Mouse (Mus musculus): ENCODE data around the gene Pparg. TPM values are rescaled to one million over a fixed set of nuclear protein-coding genes. Genes with fewer than 3 reads are reported as not detected.

The Pparg gene
- polyA plus RNA-seq, 1 experiment = not detected

DNA sequence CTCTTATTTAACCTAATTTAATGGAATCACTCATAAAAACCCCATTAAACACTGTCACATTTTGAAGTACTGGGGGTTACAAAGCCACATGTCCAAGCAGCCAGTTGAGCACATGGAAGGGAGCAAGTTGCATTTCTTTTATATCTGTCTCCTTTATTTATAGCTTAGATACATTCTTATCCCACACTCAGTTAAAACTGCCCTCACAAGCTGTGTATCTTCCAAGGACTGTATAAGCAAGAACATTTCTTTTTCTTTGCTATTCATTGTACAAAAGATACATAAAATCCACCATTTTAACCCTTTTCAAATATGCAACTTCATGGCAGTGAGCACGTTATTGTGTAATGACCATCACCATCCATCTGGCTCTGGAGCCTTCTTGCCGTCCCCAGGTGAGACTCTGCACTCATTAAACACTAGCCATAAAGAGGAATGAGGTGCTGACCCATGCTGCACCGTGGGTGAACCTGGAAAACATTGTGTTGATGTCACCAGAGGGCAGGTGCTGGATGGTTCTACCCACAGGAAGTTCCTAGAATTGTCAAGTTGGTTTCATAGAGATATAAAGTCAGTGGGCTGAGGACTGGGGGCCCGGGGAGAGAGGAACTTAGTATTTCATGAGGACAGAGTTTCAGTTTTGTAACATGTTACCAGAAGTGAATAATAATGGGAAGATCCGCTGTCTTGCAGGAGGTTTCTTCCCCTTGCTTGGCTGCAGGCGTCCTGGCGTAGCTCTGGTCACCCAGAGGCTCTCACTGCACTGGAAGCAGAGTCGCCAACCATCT lies 39.6 kb upstream of the Pparg start:
- peak overlapping the region; percentile 86 for H3K27ac ChIP-seq (ENCODE audit: insufficient read depth, low read depth, low read length)
- WGBS = 87% methylated on average over 8 of the region's 8 CpGs
- H3K4me3 ChIP-seq (ENCODE audit: insufficient read depth, low read depth, low read length) = no peak overlapping the region
- TF ChIP-seq POLR2A (IDR thresholded peaks at IDR 0.05; ENCODE audit: insufficient read depth, low read depth, low read length) (no peak), CTCF (IDR thresholded peaks at IDR 0.05; ENCODE audit: insufficient read depth, low read depth, low read length) (no peak)
- H3K4me1 ChIP-seq (ENCODE audit: control insufficient read depth, insufficient read depth, low read length) = peaks cover 9% of the 10 kb centered on the region

DNA sequence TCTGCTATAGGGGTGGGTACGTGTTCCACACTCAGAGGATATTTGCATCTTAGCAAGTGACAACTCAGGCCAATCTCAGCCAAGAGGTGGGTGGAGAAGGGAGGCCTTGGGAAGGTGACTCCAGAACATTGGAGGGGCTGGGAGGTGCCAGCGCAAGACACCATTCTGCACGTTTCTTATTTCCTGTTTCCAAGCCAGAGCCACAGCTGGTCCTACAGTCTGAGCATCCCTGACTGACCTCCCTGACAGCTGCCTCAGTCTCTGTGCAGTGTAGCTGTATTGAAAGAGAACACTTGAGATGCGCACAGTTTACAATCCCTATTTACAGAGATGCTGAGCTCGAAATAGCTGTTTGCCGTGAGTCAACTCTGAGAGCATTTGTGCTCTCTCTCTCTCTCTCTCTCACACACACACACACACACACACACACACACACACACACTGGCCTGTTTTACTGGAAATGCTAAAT lies 38.8 kb upstream of the Pparg start:
- no peak overlapping the region for H3K4me3 ChIP-seq (ENCODE audit: insufficient read depth, low read depth, low read length)
- peak overlapping the region; percentile 86 for H3K27ac ChIP-seq (ENCODE audit: insufficient read depth, low read depth, low read length)
- TF ChIP-seq CTCF (IDR thresholded peaks at IDR 0.05; ENCODE audit: insufficient read depth, low read depth, low read length) (no peak), POLR2A (IDR thresholded peaks at IDR 0.05; ENCODE audit: insufficient read depth, low read depth, low read length) (no peak)
- H3K4me1 ChIP-seq (ENCODE audit: control insufficient read depth, insufficient read depth, low read length) = peaks cover 9% of the 10 kb centered on the region
- 31% methylated on average over 6 of the region's 6 CpGs for WGBS

DNA sequence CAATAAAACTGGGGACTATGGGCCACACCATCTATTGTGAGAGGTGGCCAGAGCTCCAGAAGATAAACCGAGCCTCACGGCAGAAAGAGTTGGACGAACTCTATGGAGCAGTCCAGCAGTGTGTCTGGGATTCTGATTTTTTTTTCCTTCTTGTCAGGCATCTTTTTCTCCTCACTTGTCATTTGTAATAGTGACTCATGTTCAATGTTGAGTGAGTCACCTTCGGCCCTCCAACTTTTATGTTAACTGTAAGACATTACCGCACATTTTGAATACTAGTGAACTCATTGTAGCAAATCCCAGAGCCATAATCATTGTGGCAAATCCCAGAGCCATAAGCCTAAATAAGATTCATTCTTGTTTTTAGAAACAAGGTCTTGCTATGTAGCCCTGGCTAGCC lies 37.8 kb upstream of the Pparg start:
- no peak for TF ChIP-seq CTCF (IDR thresholded peaks at IDR 0.05; ENCODE audit: insufficient read depth, low read depth, low read length)
- TF ChIP-seq POLR2A (IDR thresholded peaks at IDR 0.05; ENCODE audit: insufficient read depth, low read depth, low read length) = no peak
- no peak overlapping the region for H3K4me3 ChIP-seq (ENCODE audit: insufficient read depth, low read depth, low read length)
- 91% methylated on average over 5 of the region's 5 CpGs for WGBS
- peaks cover 9% of the 10 kb centered on the region for H3K4me1 ChIP-seq (ENCODE audit: control insufficient read depth, insufficient read depth, low read length)
- peak overlapping the region; percentile 86 for H3K27ac ChIP-seq (ENCODE audit: insufficient read depth, low read depth, low read length)

DNA sequence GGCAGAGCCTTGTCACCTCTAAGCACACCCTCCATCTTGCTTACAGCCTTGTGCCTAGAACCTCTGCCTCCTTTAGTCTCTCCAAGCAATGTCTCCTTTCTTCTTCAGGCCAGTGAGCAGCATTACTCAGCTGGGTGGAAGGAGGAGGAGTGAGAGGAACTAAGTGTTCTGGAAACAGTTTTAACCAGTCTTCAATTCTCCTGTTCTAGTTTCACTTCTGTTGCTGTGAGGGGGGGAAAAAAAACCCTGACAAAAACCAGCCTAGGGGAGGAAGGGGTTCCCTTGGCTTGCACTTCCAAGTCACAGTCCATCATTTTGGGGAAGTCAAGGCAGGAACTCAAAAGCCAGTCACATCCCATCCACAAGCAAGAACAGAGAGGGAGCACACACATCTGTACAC lies 29.8 kb upstream of the Pparg start:
- TF ChIP-seq CTCF (IDR thresholded peaks at IDR 0.05; ENCODE audit: insufficient read depth, low read depth, low read length) (no peak), POLR2A (IDR thresholded peaks at IDR 0.05; ENCODE audit: insufficient read depth, low read depth, low read length) (no peak)
- H3K4me3 ChIP-seq (ENCODE audit: insufficient read depth, low read depth, low read length) = no peak overlapping the region
- H3K27ac ChIP-seq (ENCODE audit: insufficient read depth, low read depth, low read length) = no peak overlapping the region
- H3K4me1 ChIP-seq (ENCODE audit: control insufficient read depth, insufficient read depth, low read length) = peaks cover 8% of the 10 kb centered on the region; the same call in 1 of the 2 replicates

DNA sequence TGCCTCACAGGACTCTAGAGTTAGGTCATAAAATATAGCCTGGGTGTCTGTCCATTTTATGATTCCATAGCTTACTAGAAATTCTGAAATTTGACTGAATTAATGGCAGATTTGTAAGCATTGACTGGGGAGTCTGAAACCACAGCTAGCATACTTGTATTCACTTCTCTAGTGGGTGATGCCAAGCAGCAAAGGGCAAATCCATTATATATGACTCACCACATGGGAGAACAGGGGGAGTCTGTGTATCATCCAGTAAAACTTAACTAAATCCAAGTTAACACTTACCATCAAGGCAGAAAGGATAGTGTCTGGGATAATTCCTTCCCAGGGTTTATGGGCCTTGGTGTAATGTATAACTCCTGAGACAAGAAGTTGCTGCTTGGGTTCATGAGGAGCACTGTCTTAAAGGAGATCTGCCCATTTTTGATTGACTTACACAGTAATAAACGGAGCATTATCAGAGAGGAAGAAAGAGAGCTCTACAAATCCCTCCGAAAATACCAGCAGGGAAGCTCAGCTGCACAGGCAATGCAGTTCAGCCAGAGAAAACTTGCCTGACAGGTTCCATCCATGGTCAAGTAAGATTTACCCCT lies 27.6 kb upstream of the Pparg start:
- peak overlapping the region; percentile 88 for H3K27ac ChIP-seq (ENCODE audit: insufficient read depth, low read depth, low read length)
- peaks cover 8% of the 10 kb centered on the region; the same call in 1 of the 2 replicates for H3K4me1 ChIP-seq (ENCODE audit: control insufficient read depth, insufficient read depth, low read length)
- TF ChIP-seq CTCF (IDR thresholded peaks at IDR 0.05; ENCODE audit: insufficient read depth, low read depth, low read length) = no peak
- no peak for TF ChIP-seq POLR2A (IDR thresholded peaks at IDR 0.05; ENCODE audit: insufficient read depth, low read depth, low read length)
- WGBS = 38% methylated on average over 2 of the region's 2 CpGs
- no peak overlapping the region for H3K4me3 ChIP-seq (ENCODE audit: insufficient read depth, low read depth, low read length)

DNA sequence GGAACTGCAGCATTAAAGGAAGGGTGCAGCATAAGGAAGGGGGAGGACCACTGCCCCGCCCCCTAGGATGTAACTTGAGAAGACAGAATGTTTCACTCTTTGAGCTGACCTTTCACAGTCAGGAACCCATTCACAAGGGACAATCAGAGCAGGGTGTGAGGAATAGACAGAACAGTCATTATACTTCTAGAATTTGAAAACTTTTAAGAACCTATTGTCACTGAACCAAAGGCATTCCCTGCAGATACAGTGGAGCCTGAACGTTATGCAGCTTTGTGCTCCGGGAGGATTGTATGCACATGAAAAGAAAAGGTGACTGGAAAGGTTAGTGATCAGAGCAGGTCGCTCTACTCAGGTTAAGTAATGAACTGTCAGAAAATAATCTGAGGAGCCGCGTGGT lies 25.2 kb upstream of the Pparg start:
- TF ChIP-seq CTCF (IDR thresholded peaks at IDR 0.05; ENCODE audit: insufficient read depth, low read depth, low read length) = no peak
- TF ChIP-seq POLR2A (IDR thresholded peaks at IDR 0.05; ENCODE audit: insufficient read depth, low read depth, low read length) = no peak
- H3K4me1 ChIP-seq (ENCODE audit: control insufficient read depth, insufficient read depth, low read length) = peaks cover 8% of the 10 kb centered on the region; the same call in 1 of the 2 replicates
- WGBS = 71% methylated on average over 6 of the region's 6 CpGs
- H3K27ac ChIP-seq (ENCODE audit: insufficient read depth, low read depth, low read length) = no peak overlapping the region
- H3K4me3 ChIP-seq (ENCODE audit: insufficient read depth, low read depth, low read length) = no peak overlapping the region

DNA sequence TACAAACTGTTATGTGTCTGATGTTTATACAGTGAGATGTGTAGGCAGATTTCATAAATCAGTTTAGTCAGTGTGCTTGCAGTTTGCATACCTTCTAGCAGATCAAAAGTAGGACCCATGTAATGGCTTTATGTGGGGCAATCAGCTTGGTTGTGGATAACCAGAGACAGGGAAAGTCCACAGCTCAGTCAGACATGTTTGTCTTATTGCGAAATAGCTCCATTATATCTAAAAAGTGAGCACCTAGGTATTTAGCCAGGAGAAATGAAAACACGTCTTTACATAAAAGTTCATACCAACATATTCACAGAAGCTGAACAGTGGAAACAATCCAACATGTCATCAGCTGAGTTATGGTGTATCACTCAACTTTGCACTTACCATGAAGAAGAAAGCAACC lies 20.7 kb upstream of the Pparg start:
- TF ChIP-seq CTCF (IDR thresholded peaks at IDR 0.05; ENCODE audit: insufficient read depth, low read depth, low read length) = no peak
- no peak for TF ChIP-seq POLR2A (IDR thresholded peaks at IDR 0.05; ENCODE audit: insufficient read depth, low read depth, low read length)
- no peak overlapping the region for H3K4me3 ChIP-seq (ENCODE audit: insufficient read depth, low read depth, low read length)
- 95% methylated on average over 2 of the region's 2 CpGs for WGBS
- no peak overlapping the region for H3K27ac ChIP-seq (ENCODE audit: insufficient read depth, low read depth, low read length)
- H3K4me1 ChIP-seq (ENCODE audit: control insufficient read depth, insufficient read depth, low read length) = no peaks in the 10 kb centered on the region

DNA sequence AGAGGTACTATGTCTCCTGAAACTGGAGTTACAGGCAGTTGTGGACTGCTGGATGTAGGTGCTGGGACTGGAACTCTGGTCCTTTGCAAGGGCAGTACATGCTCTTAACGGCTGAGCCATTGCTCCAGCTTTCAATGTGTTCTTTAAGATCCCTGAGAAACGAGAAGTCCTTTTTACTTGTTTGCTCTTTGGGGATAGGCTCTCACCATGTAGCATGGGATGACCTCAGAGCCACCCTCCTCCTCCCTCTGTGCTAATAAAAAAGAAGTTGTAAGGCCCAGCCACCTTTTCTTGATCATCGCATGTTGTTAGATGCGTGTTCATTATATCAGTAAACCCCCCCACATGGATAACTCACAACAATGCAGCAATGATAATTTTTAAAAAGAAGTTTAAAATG lies 17.7 kb upstream of the Pparg start:
- Histone ChIP-seq H3K4me3 (ENCODE audit: insufficient read depth, low read depth, low read length) (no peak overlapping the region), H3K27ac (ENCODE audit: insufficient read depth, low read depth, low read length) (no peak overlapping the region), H3K4me1 (ENCODE audit: control insufficient read depth, insufficient read depth, low read length) (no peaks in the 10 kb centered on the region)
- 73% methylated on average over 4 of the region's 4 CpGs for WGBS
- no peak for TF ChIP-seq POLR2A (IDR thresholded peaks at IDR 0.05; ENCODE audit: insufficient read depth, low read depth, low read length)
- no peak for TF ChIP-seq CTCF (IDR thresholded peaks at IDR 0.05; ENCODE audit: insufficient read depth, low read depth, low read length)

DNA sequence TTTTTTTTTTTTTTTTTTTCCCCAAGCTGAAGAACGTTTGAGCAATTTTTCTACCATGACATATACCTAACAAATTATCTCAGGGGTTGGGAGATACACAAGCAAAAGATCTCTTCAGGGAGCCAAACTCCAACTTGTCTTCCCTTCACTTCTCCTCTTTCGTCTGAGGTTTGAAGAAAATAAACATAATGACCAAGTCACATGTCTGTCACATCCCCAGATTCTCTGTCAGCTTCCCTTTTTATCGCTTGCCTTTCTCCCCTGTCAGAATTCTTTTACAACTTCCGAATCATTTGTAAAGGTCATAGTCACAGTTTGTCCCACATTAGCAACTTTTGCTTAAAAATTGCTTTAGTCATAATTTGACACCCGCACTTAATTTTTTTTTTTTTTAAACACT lies 17.2 kb upstream of the Pparg start:
- TF ChIP-seq POLR2A (IDR thresholded peaks at IDR 0.05; ENCODE audit: insufficient read depth, low read depth, low read length) (no peak), CTCF (IDR thresholded peaks at IDR 0.05; ENCODE audit: insufficient read depth, low read depth, low read length) (no peak)
- WGBS = 70% methylated on average over 5 of the region's 5 CpGs
- H3K27ac ChIP-seq (ENCODE audit: insufficient read depth, low read depth, low read length) = no peak overlapping the region
- no peaks in the 10 kb centered on the region for H3K4me1 ChIP-seq (ENCODE audit: control insufficient read depth, insufficient read depth, low read length)
- H3K4me3 ChIP-seq (ENCODE audit: insufficient read depth, low read depth, low read length) = no peak overlapping the region
